Mouse (Mus musculus) lung, embryonic 15.5 days (tissue): Measurements from ENCODE around the gene Rnf222. TPM values are rescaled to one million over a fixed set of nuclear protein-coding genes. Genes with fewer than 3 reads are reported as not detected.
A peak's percentile ranks its signal among the peaks of the same experiment; 100 is the strongest.

Experiments
- ATAC-seq: fragments of 200-750 bp; cut with Nextera tagmentation; 2 replicates; pipeline ENCODE4 v1.8.0; 2017; ENCODE audit warnings: moderate number of reproducible peaks, borderline replicate concordance; ENCODE audit not compliant: low FRiP score, low TSS enrichment; ENCODE audit errors: extremely low read depth
- H3K27ac ChIP-seq: fragments of 300-500 bp; sonication (generic); 2 replicates; pipeline ENCODE4 v1.5.1; 2015; ENCODE audit warnings: moderate library complexity, mild to moderate bottlenecking, inconsistent platforms
- H3K27me3 ChIP-seq: fragments of 300-500 bp; sonication (generic); 2 replicates; pipeline ENCODE4 v1.6.1; 2015; ENCODE audit warnings: inconsistent platforms
- H3K36me3 ChIP-seq: fragments of 300-500 bp; sonication (generic); 2 replicates; pipeline ENCODE4 v1.6.1; 2015; ENCODE audit warnings: inconsistent platforms
- H3K4me1 ChIP-seq: fragments of 300-500 bp; sonication (generic); 2 replicates; pipeline ENCODE4 v1.6.1; 2015; ENCODE audit warnings: inconsistent platforms
- H3K4me2 ChIP-seq: fragments of 300-500 bp; sonication (generic); 2 replicates; pipeline ENCODE4 v1.6.1; 2015; ENCODE audit warnings: inconsistent platforms, mild to moderate bottlenecking, moderate library complexity
- H3K4me3 ChIP-seq: fragments of 300-500 bp; sonication (generic); 2 replicates; pipeline ENCODE4 v1.5.1; 2015; ENCODE audit warnings: mild to moderate bottlenecking, inconsistent platforms
- H3K9ac ChIP-seq: fragments of 300-500 bp; sonication (generic); 2 replicates; pipeline ENCODE4 v1.6.1; 2015; ENCODE audit warnings: inconsistent platforms
- H3K9me3 ChIP-seq: fragments of 300-500 bp; sonication (generic); 2 replicates; pipeline ENCODE4 v1.6.1; 2016; ENCODE audit warnings: inconsistent platforms
- WGBS: fragments of 180-500 bp; shearing (Covaris S2); methylation state at CpG from one replicate; pipeline ENCODE4 v1.1.7; 2015; 5-methylcytosine and 5-hydroxymethylcytosine counted together
- polyA plus RNA-seq: library from polyadenylated mRNA; unstranded; fragments of >200 nt; fragmentation: Nextera tagmentation; extraction: Ambion mirVana; gene quantifications from 2 replicates; pipeline ENCODE4 v1.2.1, GENCODE M21; 2015

The Rnf222 gene
- polyA plus RNA-seq, 1 experiment from 2014 or later, result 0.16 TPM

- Histone ChIP-seq H3K27me3 (no peaks in the 10 kb centered on the region), H3K4me1 (peaks cover 24% of the 10 kb centered on the region), H3K36me3 (no peaks in the 10 kb centered on the region), H3K9ac (no peak overlapping the region), H3K4me3 (no peak overlapping the region), H3K9me3 (no peaks in the 10 kb centered on the region), H3K27ac (peak overlapping the region; percentile 34; the same call in 1 of the 2 replicates), H3K4me2 (no peak overlapping the region)
- WGBS, result 71% methylated on average over 4 of the region's 4 CpGs
- ATAC-seq, result no peak
Observed at GRCm38 (mm10) chr11:68863631-68864091, 24.7 kb upstream of the Rnf222 start.

- no peaks in the 10 kb centered on the region for H3K36me3 ChIP-seq
- H3K27me3 ChIP-seq, result no peaks in the 10 kb centered on the region
- H3K4me3 ChIP-seq, result no peak overlapping the region
- H3K27ac ChIP-seq, result peak overlapping the region; percentile 34; the same call in 1 of the 2 replicates
- no peak overlapping the region for H3K9ac ChIP-seq
- WGBS, result 19% methylated on average over 9 of the region's 9 CpGs
- no peak overlapping the region for H3K4me2 ChIP-seq
- peaks cover 24% of the 10 kb centered on the region for H3K4me1 ChIP-seq
- peak; percentile 86 for ATAC-seq
- no peaks in the 10 kb centered on the region for H3K9me3 ChIP-seq
Observed at GRCm38 (mm10) chr11:68864544-68865189, 23.7 kb upstream of the Rnf222 start.

- ATAC-seq, result no peak
- no peaks in the 10 kb centered on the region for H3K36me3 ChIP-seq
- H3K4me1 ChIP-seq, result peaks cover 18% of the 10 kb centered on the region
- H3K27me3 ChIP-seq, result no peaks in the 10 kb centered on the region
- peak overlapping the region; percentile 55; the same call in 1 of the 2 replicates for H3K27ac ChIP-seq
- no peak overlapping the region for H3K4me2 ChIP-seq
- WGBS, result 77% methylated on average over 9 of the region's 9 CpGs
- H3K9ac ChIP-seq, result no peak overlapping the region
- no peak overlapping the region for H3K4me3 ChIP-seq
- no peaks in the 10 kb centered on the region for H3K9me3 ChIP-seq
Observed at GRCm38 (mm10) chr11:68871277-68871676, 17.1 kb upstream of the Rnf222 start.

- no peaks in the 10 kb centered on the region for H3K27me3 ChIP-seq
- WGBS, result 30% methylated on average over 6 of the region's 6 CpGs
- peaks cover 18% of the 10 kb centered on the region for H3K4me1 ChIP-seq
- no peaks in the 10 kb centered on the region for H3K36me3 ChIP-seq
- H3K27ac ChIP-seq, result peak within 1 kb of the TSS; percentile 69
- H3K4me3 ChIP-seq, result no peak within 1 kb of the TSS
- peak; percentile 35; the same call in 1 of the 2 replicates for ATAC-seq
- H3K9ac ChIP-seq, result no peak within 1 kb of the TSS
- no peak within 1 kb of the TSS for H3K4me2 ChIP-seq
- no peaks in the 10 kb centered on the region for H3K9me3 ChIP-seq
Observed at GRCm38 (mm10) chr11:68871748-68872147, 16.6 kb upstream of the Rnf222 start, which contains the start of gene Ndel1. Ndel1 (minus strand) TSS chr11:68871858.

GRCm38 (mm10) chr11:68874841-68875240 is 13.5 kb upstream of the Rnf222 start:
- H3K4me1 ChIP-seq, result peaks cover 14% of the 10 kb centered on the region
- no peak for ATAC-seq
- WGBS, result 0% methylated on average over 2 of the region's 2 CpGs
- no peak overlapping the region for H3K9ac ChIP-seq
- H3K36me3 ChIP-seq, result no peaks in the 10 kb centered on the region
- H3K4me2 ChIP-seq, result no peak overlapping the region
- H3K9me3 ChIP-seq, result no peaks in the 10 kb centered on the region
- H3K27me3 ChIP-seq, result no peaks in the 10 kb centered on the region
- no peak overlapping the region for H3K27ac ChIP-seq
- no peak overlapping the region for H3K4me3 ChIP-seq

- Histone ChIP-seq H3K4me3 (no peak overlapping the region), H3K9me3 (no peaks in the 10 kb centered on the region), H3K36me3 (no peaks in the 10 kb centered on the region), H3K4me1 (no peaks in the 10 kb centered on the region), H3K4me2 (no peak overlapping the region), H3K27ac (no peak overlapping the region), H3K27me3 (no peaks in the 10 kb centered on the region), H3K9ac (no peak overlapping the region)
- ATAC-seq, result no peak
- 76% methylated on average over 5 of the region's 5 CpGs for WGBS
Observed at GRCm38 (mm10) chr11:68878811-68879210, 9.5 kb upstream of the Rnf222 start.

GRCm38 (mm10) chr11:68882107-68882506 is 6.2 kb upstream of the Rnf222 start:
- no peaks in the 10 kb centered on the region for H3K36me3 ChIP-seq
- no peaks in the 10 kb centered on the region for H3K9me3 ChIP-seq
- no peaks in the 10 kb centered on the region for H3K4me1 ChIP-seq
- no peaks in the 10 kb centered on the region for H3K27me3 ChIP-seq
- H3K4me2 ChIP-seq, result no peak overlapping the region
- no peak overlapping the region for H3K9ac ChIP-seq
- H3K27ac ChIP-seq, result no peak overlapping the region
- no peak overlapping the region for H3K4me3 ChIP-seq
- 15% methylated on average over 14 of the region's 14 CpGs for WGBS
- no peak for ATAC-seq

- no peaks in the 10 kb centered on the region for H3K9me3 ChIP-seq
- 65% methylated on average over 2 of the region's 2 CpGs for WGBS
- ATAC-seq, result no peak
Observed at GRCm38 (mm10) chr11:68883843-68884242, 4.5 kb upstream of the Rnf222 start.

GRCm38 (mm10) chr11:68884368-68884767 is 4.0 kb upstream of the Rnf222 start:
- H3K27ac ChIP-seq, result no peak overlapping the region
- WGBS, result 62% methylated on average over 5 of the region's 5 CpGs
- H3K27me3 ChIP-seq, result no peaks in the 10 kb centered on the region
- no peak overlapping the region for H3K9ac ChIP-seq
- H3K4me2 ChIP-seq, result no peak overlapping the region
- H3K4me1 ChIP-seq, result no peaks in the 10 kb centered on the region
- H3K4me3 ChIP-seq, result no peak overlapping the region
- no peaks in the 10 kb centered on the region for H3K9me3 ChIP-seq
- no peak for ATAC-seq
- H3K36me3 ChIP-seq, result no peaks in the 10 kb centered on the region

More at GRCm38 (mm10) chr11:68883843-68884242, 4.5 kb upstream of the Rnf222 start:
- H3K4me2 ChIP-seq, result no peak overlapping the region
- no peak overlapping the region for H3K9ac ChIP-seq
- H3K4me3 ChIP-seq, result no peak overlapping the region
- H3K27me3 ChIP-seq, result no peaks in the 10 kb centered on the region
- H3K36me3 ChIP-seq, result no peaks in the 10 kb centered on the region
- no peak overlapping the region for H3K27ac ChIP-seq
- H3K4me1 ChIP-seq, result no peaks in the 10 kb centered on the region

GRCm38 (mm10) chr11:68886091-68886490 is 2.3 kb upstream of the Rnf222 start:
- Histone ChIP-seq H3K4me3 (no peak overlapping the region), H3K27ac (no peak overlapping the region), H3K27me3 (no peaks in the 10 kb centered on the region), H3K4me2 (no peak overlapping the region), H3K9me3 (no peaks in the 10 kb centered on the region), H3K4me1 (no peaks in the 10 kb centered on the region), H3K9ac (no peak overlapping the region), H3K36me3 (no peaks in the 10 kb centered on the region)
- ATAC-seq, result no peak
- WGBS, result 72% methylated on average over 5 of the region's 5 CpGs

GRCm38 (mm10) chr11:68888653-68889052 is 300 bp downstream of the Rnf222 start:
- Histone ChIP-seq H3K4me3 (no peak overlapping the region), H3K27me3 (no peaks in the 10 kb centered on the region), H3K27ac (no peak overlapping the region), H3K9me3 (no peaks in the 10 kb centered on the region), H3K9ac (no peak overlapping the region), H3K4me2 (no peak overlapping the region), H3K36me3 (no peaks in the 10 kb centered on the region), H3K4me1 (0 out of 2 replicates have a peak, but pooled peaks cover 3% of the 10 kb centered on the region)
- ATAC-seq, result no peak
- 38% methylated on average over 2 of the region's 2 CpGs for WGBS

GRCm38 (mm10) chr11:68890625-68891024 is 2.3 kb downstream of the Rnf222 start:
- Histone ChIP-seq H3K27ac (no peak overlapping the region), H3K4me2 (no peak overlapping the region), H3K4me1 (0 out of 2 replicates have a peak, but pooled peaks cover 3% of the 10 kb centered on the region), H3K4me3 (no peak overlapping the region), H3K36me3 (no peaks in the 10 kb centered on the region), H3K9ac (no peak overlapping the region), H3K9me3 (no peaks in the 10 kb centered on the region), H3K27me3 (no peaks in the 10 kb centered on the region)
- 13% methylated on average over 2 of the region's 2 CpGs for WGBS
- ATAC-seq, result no peak
